Mouse (Mus musculus): ENCODE results near the gene Gstcd.

Gene Gstcd

GRCm38 (mm10) chr3:132944609-132945008, 147.2 kb downstream of the Gstcd start:
- in situ Hi-C loops (cut with MboI; ENCODE audit: low sequenced_read_pairs), result no loop called here

- in situ Hi-C loops (cut with MboI; ENCODE audit: low sequenced_read_pairs), result no loop called here
Observed at GRCm38 (mm10) chr3:132944193-132944592, 147.6 kb downstream of the Gstcd start.

DNA sequence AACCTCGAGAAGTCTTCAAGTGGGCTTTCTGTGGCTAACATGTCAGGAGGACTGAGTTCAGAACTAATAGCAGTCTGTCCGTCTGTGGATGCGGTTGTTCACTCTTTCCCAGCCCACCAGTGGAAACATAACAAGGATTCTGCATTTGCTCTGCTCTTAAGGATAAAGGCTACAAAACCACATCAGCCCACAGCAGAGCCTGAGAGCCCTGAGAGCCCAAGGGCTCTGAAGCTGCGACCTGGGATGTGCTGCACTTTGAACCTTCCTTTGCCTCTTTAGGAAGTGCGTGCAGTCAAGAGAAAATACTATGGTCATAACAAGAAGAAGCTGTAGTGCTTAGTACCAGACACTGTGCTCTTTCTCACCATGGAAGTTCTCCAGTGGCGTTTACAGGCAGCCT, 149.1 kb downstream of the Gstcd start:
- in situ Hi-C loops (cut with MboI; ENCODE audit: low sequenced_read_pairs), result no loop called here

GRCm38 (mm10) chr3:132940181-132940990, 151.4 kb downstream of the Gstcd start:
- in situ Hi-C loops (cut with MboI; ENCODE audit: low sequenced_read_pairs), result no loop called here

- in situ Hi-C loops (cut with MboI; ENCODE audit: low sequenced_read_pairs), result no loop called here
Observed at GRCm38 (mm10) chr3:132939006-132939405, 152.8 kb downstream of the Gstcd start.

- in situ Hi-C loops (cut with MboI; ENCODE audit: low sequenced_read_pairs), result no loop called here
Observed at GRCm38 (mm10) chr3:132934649-132935048, 157.2 kb downstream of the Gstcd start.
